Mouse (Mus musculus) stomach, embryonic 16.5 days (tissue): ENCODE data around the gene Tmod4. TPM values are rescaled to one million over a fixed set of nuclear protein-coding genes. Genes with fewer than 3 reads are reported as not detected.
A peak's percentile ranks its signal among the peaks of the same experiment; 100 is the strongest.
"Not testable (repeated sequence)": the region's sequence is repeated elsewhere in the genome, so short reads cannot be mapped to it uniquely, and the experiment has no call there.

ENCODE experiments used
- ATAC-seq: fragments of 200-750 bp; cut with Nextera tagmentation; 2 replicates; pipeline ENCODE4 v1.8.0; 2017; ENCODE audit warnings: moderate number of reproducible peaks, moderate TSS enrichment; ENCODE audit not compliant: insufficient read depth, low FRiP score
- H3K27ac ChIP-seq: fragments of 300-500 bp; sonication (generic); 2 replicates; pipeline ENCODE4 v1.5.1; 2014; ENCODE audit warnings: low read length
- H3K27me3 ChIP-seq: fragments of 300-500 bp; sonication (generic); 2 replicates; pipeline ENCODE4 v1.6.1; 2014; ENCODE audit warnings: low read length, control low read depth, mixed read lengths; ENCODE audit not compliant: control insufficient read depth, insufficient read depth
- H3K36me3 ChIP-seq: fragments of 300-500 bp; sonication (generic); 2 replicates; pipeline ENCODE4 v1.6.1; 2014; ENCODE audit warnings: low read length; ENCODE audit not compliant: control insufficient read depth, insufficient read depth
- H3K4me1 ChIP-seq: fragments of 300-500 bp; sonication (generic); 2 replicates; pipeline ENCODE4 v1.6.1; 2014; ENCODE audit warnings: low read length, control low read depth, mixed read lengths; ENCODE audit not compliant: control insufficient read depth, insufficient read depth
- H3K4me2 ChIP-seq: fragments of 300-500 bp; sonication (generic); 2 replicates; pipeline ENCODE4 v1.6.1; 2014; ENCODE audit warnings: low read depth, low read length, mixed read lengths
- H3K4me3 ChIP-seq: fragments of 300-500 bp; sonication (generic); replicated peaks from 2 replicates; pipeline ENCODE4 v1.5.1; 2014; ENCODE audit warnings: mild to moderate bottlenecking, low read length
- H3K9ac ChIP-seq: fragments of 300-500 bp; sonication (generic); 2 replicates; pipeline ENCODE4 v1.6.1; 2014; ENCODE audit warnings: low read length
- H3K9me3 ChIP-seq: fragments of 300-500 bp; sonication (generic); replicated peaks from 2 replicates; pipeline ENCODE4 v1.6.1; 2016; ENCODE audit warnings: low read length, control low read depth; ENCODE audit not compliant: control insufficient read depth
- WGBS: fragments of 180-500 bp; shearing (Covaris S2); extraction: QIAGEN DNeasy Blood & Tissue Kit; methylation state at CpG from one replicate; pipeline ENCODE4 v1.1.7; 2014; 5-methylcytosine and 5-hydroxymethylcytosine counted together
- polyA plus RNA-seq: library from polyadenylated mRNA; unstranded; fragments of >200 nt; fragmentation: Nextera tagmentation; extraction: Ambion mirVana; gene quantifications from 2 replicates; pipeline ENCODE4 v1.2.1, GENCODE M21; 2015

The Tmod4 gene
- polyA plus RNA-seq, 1 experiment from 2014 or later = 7.3 TPM

DNA sequence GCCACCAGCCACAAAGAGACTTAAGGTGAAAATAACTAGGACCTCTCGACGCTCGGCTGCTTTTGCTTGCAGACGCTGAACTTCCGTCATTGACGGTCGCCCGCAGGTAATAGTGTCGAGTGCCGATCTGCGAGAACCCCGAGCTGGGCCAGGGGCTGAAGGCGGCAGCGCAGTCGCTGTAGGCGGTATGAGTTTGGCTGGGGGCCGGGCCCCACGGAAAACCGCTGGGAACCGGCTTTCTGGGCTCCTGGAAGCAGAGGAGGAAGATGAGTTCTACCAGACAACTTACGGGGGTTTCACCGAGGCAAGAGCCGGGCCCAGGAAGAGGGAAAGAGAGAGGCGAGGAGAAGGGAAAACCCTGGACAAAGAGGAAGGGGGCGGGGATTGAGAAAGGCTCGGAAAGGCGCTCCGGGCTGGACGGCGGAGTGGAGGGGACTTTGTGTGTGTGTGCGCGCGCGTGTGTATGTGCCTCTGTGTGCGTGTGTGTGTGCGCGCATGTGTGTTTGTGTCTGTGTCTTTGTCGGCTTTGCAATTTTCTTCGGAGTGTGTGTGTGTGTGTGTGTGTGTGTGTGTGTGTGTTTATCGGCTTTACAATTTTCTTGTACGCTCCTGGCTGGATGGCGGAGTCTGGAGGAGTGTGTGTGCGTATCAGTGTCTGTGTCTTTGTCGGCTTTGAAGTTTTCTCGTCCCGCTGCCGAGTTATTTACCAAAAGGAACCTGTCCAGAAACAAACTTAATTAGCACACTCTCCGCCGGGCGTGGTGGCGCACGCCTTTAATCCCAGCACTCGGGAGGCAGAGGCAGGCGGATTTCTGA is 13.2 kb upstream of the Tmod4 start, which contains the start of gene Vps72:
Vps72 (plus strand) TSS at position 112 of the 816 bp plus-strand sequence.
- ATAC-seq = peak; percentile 75
- Histone ChIP-seq H3K27ac (peak within 1 kb of the TSS; percentile 99), H3K9ac (peak within 1 kb of the TSS; percentile 95), H3K4me3 (peak within 1 kb of the TSS; percentile 86), H3K4me1 (peaks cover 8% of the 10 kb centered on the region), H3K4me2 (peak within 1 kb of the TSS; percentile 67), H3K36me3 (0 out of 2 replicates have a peak, but pooled peaks cover 8% of the 10 kb centered on the region), H3K27me3 (no peaks in the 10 kb centered on the region), H3K9me3 (no peaks in the 10 kb centered on the region)
- WGBS = under 1% methylated on average over 53 of the region's 54 CpGs

GRCm38 (mm10) chr3:95112760-95113159 is 11.5 kb upstream of the Tmod4 start:
- 0 out of 2 replicates have a peak, but pooled peaks cover 9% of the 10 kb centered on the region for H3K36me3 ChIP-seq
- no peak overlapping the region for H3K27ac ChIP-seq
- H3K9me3 ChIP-seq = no peaks in the 10 kb centered on the region
- H3K4me1 ChIP-seq = peaks cover 8% of the 10 kb centered on the region
- WGBS = 89% methylated on average over 1 of the region's 1 CpGs
- H3K27me3 ChIP-seq = no peaks in the 10 kb centered on the region
- H3K9ac ChIP-seq = no peak overlapping the region
- no peak overlapping the region for H3K4me2 ChIP-seq
- no peak for ATAC-seq
- H3K4me3 ChIP-seq = no peak overlapping the region

- Histone ChIP-seq H3K9me3 (no peaks in the 10 kb centered on the region), H3K4me3 (no peak overlapping the region), H3K27ac (no peak overlapping the region), H3K9ac (no peak overlapping the region), H3K27me3 (no peaks in the 10 kb centered on the region), H3K36me3 (peaks cover 32% of the 10 kb centered on the region; the same call in 1 of the 2 replicates), H3K4me2 (no peak overlapping the region), H3K4me1 (no peaks in the 10 kb centered on the region)
- WGBS = 87% methylated on average over 2 of the region's 2 CpGs
- ATAC-seq = no peak
These were observed 6.5 kb upstream of the Tmod4 start for GRCm38 (mm10) chr3:95117751-95118150.

- Histone ChIP-seq H3K4me1 (peaks cover 11% of the 10 kb centered on the region), H3K4me2 (no peak overlapping the region), H3K9me3 (no peaks in the 10 kb centered on the region), H3K27ac (0 out of 2 replicates have a peak overlapping the region, but pooled peaks have one; percentile 3), H3K4me3 (no peak overlapping the region), H3K36me3 (peaks cover 23% of the 10 kb centered on the region; the same call in 1 of the 2 replicates), H3K27me3 (no peaks in the 10 kb centered on the region), H3K9ac (no peak overlapping the region)
- ATAC-seq = peak; percentile 19; the same call in 1 of the 2 replicates
- WGBS = 60% methylated on average over 6 of the region's 6 CpGs
These were observed 2.7 kb upstream of the Tmod4 start for GRCm38 (mm10) chr3:95121580-95121979.

DNA sequence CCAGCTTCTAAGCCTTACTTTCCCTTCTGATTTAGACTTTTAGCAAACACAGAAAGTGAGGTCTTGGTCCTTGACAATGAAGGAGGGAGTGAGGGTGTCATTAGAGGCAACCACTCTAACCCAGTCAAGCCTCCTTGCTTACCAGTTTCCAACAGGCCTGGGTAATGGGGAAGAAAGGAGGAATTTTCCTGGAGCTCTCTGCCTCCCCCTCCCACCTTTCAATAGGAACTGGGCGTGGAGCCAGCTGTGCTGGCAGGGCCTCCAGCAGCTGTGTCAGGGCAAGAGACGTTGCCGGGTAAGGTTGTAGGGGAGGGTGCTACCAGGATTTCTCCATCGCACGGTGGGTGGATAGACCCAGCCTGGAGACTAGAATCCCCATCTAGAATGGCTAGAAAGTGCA is 696 bp downstream of the Tmod4 start:
- Histone ChIP-seq H3K36me3 (peaks cover 11% of the 10 kb centered on the region; the same call in 1 of the 2 replicates), H3K27ac (peak overlapping the region; percentile 53), H3K9me3 (no peaks in the 10 kb centered on the region), H3K27me3 (no peaks in the 10 kb centered on the region), H3K4me2 (no peak overlapping the region), H3K4me3 (no peak overlapping the region), H3K9ac (no peak overlapping the region), H3K4me1 (peaks cover 11% of the 10 kb centered on the region)
- ATAC-seq = peak; percentile 54; the same call in 1 of the 2 replicates
- 13% methylated on average over 5 of the region's 5 CpGs for WGBS

DNA sequence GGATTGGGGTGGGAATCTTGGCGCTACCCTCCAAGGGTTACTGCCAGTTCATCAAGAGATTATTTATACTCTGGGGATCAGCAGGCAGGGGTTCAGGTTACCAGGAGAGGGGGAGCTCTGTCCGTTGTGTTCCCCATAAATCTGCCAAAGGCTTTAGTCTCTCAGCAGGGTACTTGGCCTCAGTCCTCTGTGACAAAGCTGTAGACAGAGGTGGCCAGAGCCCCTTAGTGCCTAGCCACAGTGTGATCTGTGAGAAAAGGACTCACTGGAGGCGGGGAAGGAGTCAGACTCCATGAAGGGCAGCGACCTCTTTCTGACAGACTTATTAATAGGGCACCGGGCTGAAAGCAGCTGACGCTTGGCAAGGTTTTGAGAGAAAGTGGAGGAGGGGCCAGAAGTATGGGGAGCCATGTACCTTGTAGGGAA is 5.0 kb downstream of the Tmod4 start:
- no peak overlapping the region for H3K9ac ChIP-seq
- H3K36me3 ChIP-seq = no peaks in the 10 kb centered on the region
- no peak overlapping the region for H3K4me3 ChIP-seq
- H3K9me3 ChIP-seq = no peaks in the 10 kb centered on the region
- peaks cover 15% of the 10 kb centered on the region for H3K4me1 ChIP-seq
- WGBS = 36% methylated on average over 6 of the region's 6 CpGs
- H3K4me2 ChIP-seq = no peak overlapping the region
- no peaks in the 10 kb centered on the region for H3K27me3 ChIP-seq
- no peak for ATAC-seq
- no peak overlapping the region for H3K27ac ChIP-seq

- no peak overlapping the region for H3K4me2 ChIP-seq
- no peak for ATAC-seq
- WGBS = 80% methylated on average over 5 of the region's 5 CpGs
- no peak overlapping the region for H3K4me3 ChIP-seq
- no peaks in the 10 kb centered on the region for H3K36me3 ChIP-seq
- H3K27ac ChIP-seq = no peak overlapping the region
- H3K4me1 ChIP-seq = peaks cover 10% of the 10 kb centered on the region
- H3K27me3 ChIP-seq = no peaks in the 10 kb centered on the region
- H3K9ac ChIP-seq = no peak overlapping the region
- H3K9me3 ChIP-seq = no peaks in the 10 kb centered on the region
These were observed 5.8 kb downstream of the Tmod4 start for GRCm38 (mm10) chr3:95130081-95130480.

- not testable (repeated sequence) for H3K27me3 ChIP-seq, H3K4me2 ChIP-seq, H3K9ac ChIP-seq, H3K9me3 ChIP-seq, H3K27ac ChIP-seq, H3K36me3 ChIP-seq, ATAC-seq, H3K4me3 ChIP-seq
- peaks cover 12% of the 10 kb centered on the region for H3K4me1 ChIP-seq
- 93% methylated on average over 2 of the region's 2 CpGs for WGBS
These were observed 8.1 kb downstream of the Tmod4 start for GRCm38 (mm10) chr3:95132389-95132788.

DNA sequence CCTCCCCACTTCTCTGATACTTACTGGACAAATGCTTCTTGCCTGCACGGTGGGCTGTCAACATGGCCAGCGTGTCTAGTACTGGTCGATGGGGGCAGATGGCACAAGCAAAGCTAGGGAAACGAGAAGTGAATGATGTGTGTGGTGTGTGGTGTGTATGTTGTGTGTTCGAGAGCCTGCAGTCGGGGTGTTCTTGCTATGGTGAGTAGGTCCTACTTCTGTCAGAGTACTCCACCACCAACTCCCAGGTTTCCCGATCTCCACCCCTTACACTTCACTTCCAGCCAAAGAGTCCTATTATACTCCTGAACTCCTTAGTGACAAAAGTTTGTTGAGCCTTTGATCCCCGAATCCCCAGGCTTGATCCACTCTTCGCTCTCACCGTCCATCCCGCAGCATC is 8.9 kb downstream of the Tmod4 start:
- H3K9ac ChIP-seq = peak overlapping the region; percentile 90
- no peaks in the 10 kb centered on the region for H3K27me3 ChIP-seq
- H3K9me3 ChIP-seq = no peaks in the 10 kb centered on the region
- peak overlapping the region; percentile 84 for H3K4me2 ChIP-seq
- WGBS = 54% methylated on average over 11 of the region's 11 CpGs
- ATAC-seq = no peak
- peak overlapping the region; percentile 83 for H3K4me3 ChIP-seq
- peaks cover 12% of the 10 kb centered on the region for H3K4me1 ChIP-seq
- H3K27ac ChIP-seq = peak overlapping the region; percentile 65; the same call in 1 of the 2 replicates
- no peaks in the 10 kb centered on the region for H3K36me3 ChIP-seq
